Mouse (Mus musculus): ENCODE measurements around the gene Nckipsd. TPM values are rescaled to one million over a fixed set of nuclear protein-coding genes. Genes with fewer than 3 reads are reported as not detected.

Gene Nckipsd
- total RNA-seq, 4 experiments from 2014 or later, result 3.6 to 4.9 (median 4.2) TPM

- no peak for DNase-seq (ENCODE audit: low spot score in 2 of 2)
These were observed 39.2 kb downstream of the Nckipsd start for GRCm38 (mm10) chr9:108847374-108847773.

GRCm38 (mm10) chr9:108848419-108848818, 40.3 kb downstream of the Nckipsd start:
- DNase-seq (ENCODE audit: low spot score in 2 of 2), result no peak

DNA sequence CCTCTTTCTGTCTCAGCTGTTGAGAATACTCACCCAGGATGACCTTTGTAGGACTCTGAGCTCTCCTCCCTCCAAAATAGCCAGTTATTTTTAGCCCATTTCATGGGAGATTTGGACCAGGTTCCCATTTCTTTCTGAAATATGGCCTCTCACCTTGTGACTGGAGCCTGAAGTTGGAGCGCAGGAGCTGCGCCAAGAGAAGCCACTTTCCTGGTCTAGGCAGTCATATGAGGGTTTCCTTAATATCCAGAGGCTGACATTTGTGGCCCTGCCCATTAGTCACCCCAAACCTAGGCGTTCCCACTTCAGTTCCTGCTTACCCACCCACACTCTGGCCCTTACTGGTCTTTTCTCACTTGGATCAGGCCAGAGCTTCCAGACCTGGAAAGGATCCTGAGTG, 44.8 kb downstream of the Nckipsd start, which contains the start of gene Slc26a6:
Gene Slc26a6, plus strand, starts transcription at position 308 of the 400 bp plus-strand sequence.
- DNase-seq (ENCODE audit: low spot score in 2 of 2), result peak; percentile 66 to 82

DNA sequence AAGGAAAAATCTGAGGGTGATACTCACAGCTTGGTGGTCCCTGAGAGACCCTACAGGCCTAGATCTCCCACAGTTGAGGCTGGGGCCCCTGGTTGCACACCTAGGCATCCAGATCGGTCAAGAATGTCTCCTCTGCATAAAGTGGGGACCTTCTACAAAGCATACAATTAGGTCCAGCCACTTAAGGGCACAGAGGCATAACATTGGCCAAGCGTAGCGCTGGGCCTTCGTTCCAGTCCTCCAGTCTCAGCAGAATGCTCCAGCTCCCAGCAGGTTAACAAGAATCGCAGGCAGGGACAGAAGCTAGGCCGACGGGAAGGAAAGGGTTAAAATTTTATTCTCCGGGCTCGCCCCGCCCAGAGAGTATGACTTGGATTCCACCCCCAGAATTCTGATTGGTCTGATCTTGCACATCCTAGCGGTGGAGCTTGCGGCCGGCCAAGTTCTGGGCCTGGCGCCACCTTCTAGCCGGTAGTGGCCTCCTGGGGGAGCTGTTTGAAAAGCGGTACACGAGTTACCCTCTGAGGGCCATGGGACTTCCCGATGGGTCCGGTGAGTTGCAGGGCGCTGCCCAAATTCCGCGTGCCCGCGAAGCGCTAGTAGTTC, 45.6 kb downstream of the Nckipsd start:
- DNase-seq (ENCODE audit: low spot score in 2 of 2), result peak; percentile 89 to 95

GRCm38 (mm10) chr9:108854241-108854696, 46.1 kb downstream of the Nckipsd start:
- DNase-seq (ENCODE audit: low spot score in 2 of 2), result peak; percentile 73 to 87

- no peak for DNase-seq (ENCODE audit: low spot score in 2 of 2)
These were observed 47.2 kb downstream of the Nckipsd start for GRCm38 (mm10) chr9:108855335-108855734.

GRCm38 (mm10) chr9:108858792-108859527, 50.8 kb downstream of the Nckipsd start:
- DNase-seq (ENCODE audit: low spot score in 2 of 2), result no peak

Small RNAs within 50 kb of the gene (microRNA-seq; reads per million reads assigned to microRNA genes)
- gene Gm23156, result not detected

Other genes with a start within 250 kb of the Nckipsd start
- gene Impdh2, start 248.1 kb upstream of the Nckipsd start, total RNA-seq (2022), result 10 to 100 TPM; 60.2 to 78.6 (median 63.1) TPM
- 10 to 100 TPM; 31.9 to 34.4 (median 33.0) TPM for gene Ndufaf3, start 240.9 kb upstream of the Nckipsd start, total RNA-seq (2022)
- gene Dalrd3, start 238.5 kb upstream of the Nckipsd start, total RNA-seq (2022), result 1 to 10 TPM; 6.0 to 9.1 (median 7.6) TPM
- gene Wdr6, start 229.6 kb upstream of the Nckipsd start, total RNA-seq (2022), result 1 to 10 TPM; 6.6 to 8.4 (median 7.7) TPM
- gene P4htm, start 210.7 kb upstream of the Nckipsd start, total RNA-seq (2022), result 1 to 10 TPM; 3.8 to 5.5 (median 4.9) TPM
- gene Arih2, start 159.0 kb upstream of the Nckipsd start, total RNA-seq (2022), result 10 to 100 TPM; 68.7 to 85.9 (median 81.8) TPM
- gene Slc25a20, start 146.3 kb upstream of the Nckipsd start, total RNA-seq (2022), result 10 to 100 TPM; 62.5 to 78.8 (median 68.7) TPM
- gene Prkar2a, start 119.1 kb upstream of the Nckipsd start, total RNA-seq (2022), result 100 to 1,000 TPM; 182 to 235 (median 191) TPM
- gene Ip6k2, start 24.6 kb upstream of the Nckipsd start, total RNA-seq (2022), result 10 to 100 TPM; 12.0 to 15.8 (median 14.2) TPM
- under 1 TPM in 1 of 4 experiments, not detected in 3; 0.05 TPM for gene Celsr3, start 18.0 kb downstream of the Nckipsd start, total RNA-seq (2022)
- 10 to 100 TPM; 14.6 to 25.3 (median 16.4) TPM for gene Slc26a6, start 44.9 kb downstream of the Nckipsd start, total RNA-seq (2022)
- under 1 TPM in 1 of 4 experiments, not detected in 3; 0.53 TPM for gene Tmem89, start 106.3 kb downstream of the Nckipsd start, total RNA-seq (2022)
- 100 to 1,000 TPM; 799 to 932 (median 902) TPM for gene Uqcrc1, start 128.3 kb downstream of the Nckipsd start, total RNA-seq (2022)
- 1 to 10 TPM; 1.2 to 3.1 (median 2.2) TPM for gene Col7a1, start 145.2 kb downstream of the Nckipsd start, total RNA-seq (2022)
- gene Ucn2, start 177.6 kb downstream of the Nckipsd start, total RNA-seq (2022), result 1 to 10 TPM in 1 of 4 experiments, under 1 TPM in 2, not detected in 1; 0.27 to 1.2 (median 0.51) TPM
- gene Pfkfb4, start 183.4 kb downstream of the Nckipsd start, total RNA-seq (2022), result 10 to 100 TPM; 21.5 to 37.8 (median 35.0) TPM
- gene Shisa5, start 230.2 kb downstream of the Nckipsd start, total RNA-seq (2022), result 10 to 100 TPM in 2 of 4 experiments, 1 to 10 TPM in 2; 7.0 to 11.8 (median 9.1) TPM

All from gastrocnemius, adult 8-10 months (tissue).